Mouse (Mus musculus): Measurements from ENCODE around the gene Nod1. TPM values are rescaled to one million over a fixed set of nuclear protein-coding genes. Genes with fewer than 3 reads are reported as not detected.
A peak's percentile ranks its signal among the peaks of the same experiment; 100 is the strongest.

Gene Nod1
- polyA plus RNA-seq, 1 experiment: 9.4 TPM

GRCm38 (mm10) chr6:54964755-54965154 is 7.7 kb downstream of the Nod1 start:
- peak overlapping the region; percentile 99 for H3K27ac ChIP-seq (ENCODE audit: insufficient read depth, low read length)
- H3K9ac ChIP-seq (ENCODE audit: low read depth, poor library complexity, severe bottlenecking): peak overlapping the region; percentile 62; the same call in 1 of the 2 replicates
- no peak overlapping the region for H3K4me3 ChIP-seq (ENCODE audit: low read depth, low read length)
- H3K27me3 ChIP-seq (ENCODE audit: control insufficient read depth, insufficient read depth, low read length, poor library complexity, severe bottlenecking): no peaks in the 10 kb centered on the region
- TF ChIP-seq EP300 (IDR thresholded peaks at IDR 0.05; ENCODE audit: insufficient read depth, low read depth, low read length) (peak; percentile 42; the same call in 1 of the 2 replicates), POLR2A (IDR thresholded peaks at IDR 0.05; ENCODE audit: insufficient read depth, low read length) (no peak), CTCF (IDR thresholded peaks at IDR 0.05; ENCODE audit: low read depth, low read length) (no peak)
- H3K36me3 ChIP-seq (ENCODE audit: control insufficient read depth, insufficient read depth, low read length, poor library complexity, severe bottlenecking): no peaks in the 10 kb centered on the region
- peaks cover 8% of the 10 kb centered on the region for H3K4me1 ChIP-seq (ENCODE audit: control insufficient read depth, insufficient read depth, low read length)
- no peaks in the 10 kb centered on the region; the same call in 1 of the 2 replicates for H3K9me3 ChIP-seq (replicated peaks; ENCODE audit: control insufficient read depth, insufficient read depth, low read length, poor library complexity, severe bottlenecking)

- no peak for TF ChIP-seq EP300 (IDR thresholded peaks at IDR 0.05; ENCODE audit: insufficient read depth, low read depth, low read length)
- no peak for TF ChIP-seq CTCF (IDR thresholded peaks at IDR 0.05; ENCODE audit: low read depth, low read length)
- TF ChIP-seq POLR2A (IDR thresholded peaks at IDR 0.05; ENCODE audit: insufficient read depth, low read length): no peak
- no peaks in the 10 kb centered on the region for H3K27me3 ChIP-seq (ENCODE audit: control insufficient read depth, insufficient read depth, low read length, poor library complexity, severe bottlenecking)
- no peak overlapping the region for H3K9ac ChIP-seq (ENCODE audit: low read depth, poor library complexity, severe bottlenecking)
- H3K4me3 ChIP-seq (ENCODE audit: low read depth, low read length): no peak overlapping the region
- H3K36me3 ChIP-seq (ENCODE audit: control insufficient read depth, insufficient read depth, low read length, poor library complexity, severe bottlenecking): no peaks in the 10 kb centered on the region
- H3K27ac ChIP-seq (ENCODE audit: insufficient read depth, low read length): peak overlapping the region; percentile 99
- no peaks in the 10 kb centered on the region; the same call in 1 of the 2 replicates for H3K9me3 ChIP-seq (replicated peaks; ENCODE audit: control insufficient read depth, insufficient read depth, low read length, poor library complexity, severe bottlenecking)
- peaks cover 8% of the 10 kb centered on the region for H3K4me1 ChIP-seq (ENCODE audit: control insufficient read depth, insufficient read depth, low read length)
These were observed 8.8 kb downstream of the Nod1 start for GRCm38 (mm10) chr6:54963599-54963998.

GRCm38 (mm10) chr6:54957655-54958054 is 14.8 kb downstream of the Nod1 start:
- Histone ChIP-seq H3K27ac (ENCODE audit: insufficient read depth, low read length) (peak overlapping the region; percentile 7), H3K4me1 (ENCODE audit: control insufficient read depth, insufficient read depth, low read length) (peaks cover 8% of the 10 kb centered on the region)

GRCm38 (mm10) chr6:54956425-54956824 is 16.0 kb downstream of the Nod1 start:
- H3K9ac ChIP-seq (ENCODE audit: low read depth, poor library complexity, severe bottlenecking): no peak overlapping the region
- peak overlapping the region; percentile 58 for H3K27ac ChIP-seq (ENCODE audit: insufficient read depth, low read length)
- H3K4me1 ChIP-seq (ENCODE audit: control insufficient read depth, insufficient read depth, low read length): peaks cover 7% of the 10 kb centered on the region
- H3K27me3 ChIP-seq (ENCODE audit: control insufficient read depth, insufficient read depth, low read length, poor library complexity, severe bottlenecking): no peaks in the 10 kb centered on the region
- H3K4me3 ChIP-seq (ENCODE audit: low read depth, low read length): no peak overlapping the region
- peaks cover 14% of the 10 kb centered on the region for H3K9me3 ChIP-seq (replicated peaks; ENCODE audit: control insufficient read depth, insufficient read depth, low read length, poor library complexity, severe bottlenecking)
- TF ChIP-seq POLR2A (IDR thresholded peaks at IDR 0.05; ENCODE audit: insufficient read depth, low read length): no peak
- TF ChIP-seq EP300 (IDR thresholded peaks at IDR 0.05; ENCODE audit: insufficient read depth, low read depth, low read length): no peak
- H3K36me3 ChIP-seq (ENCODE audit: control insufficient read depth, insufficient read depth, low read length, poor library complexity, severe bottlenecking): peaks cover 2% of the 10 kb centered on the region; the same call in 1 of the 2 replicates

More at GRCm38 (mm10) chr6:54957655-54958054, 14.8 kb downstream of the Nod1 start:
- no peak overlapping the region for H3K9ac ChIP-seq (ENCODE audit: low read depth, poor library complexity, severe bottlenecking)
- peaks cover 2% of the 10 kb centered on the region; the same call in 1 of the 2 replicates for H3K9me3 ChIP-seq (replicated peaks; ENCODE audit: control insufficient read depth, insufficient read depth, low read length, poor library complexity, severe bottlenecking)
- no peaks in the 10 kb centered on the region for H3K27me3 ChIP-seq (ENCODE audit: control insufficient read depth, insufficient read depth, low read length, poor library complexity, severe bottlenecking)
- no peaks in the 10 kb centered on the region for H3K36me3 ChIP-seq (ENCODE audit: control insufficient read depth, insufficient read depth, low read length, poor library complexity, severe bottlenecking)
- no peak overlapping the region for H3K4me3 ChIP-seq (ENCODE audit: low read depth, low read length)
- TF ChIP-seq EP300 (IDR thresholded peaks at IDR 0.05; ENCODE audit: insufficient read depth, low read depth, low read length) (no peak), CTCF (IDR thresholded peaks at IDR 0.05; ENCODE audit: low read depth, low read length) (no peak), POLR2A (IDR thresholded peaks at IDR 0.05; ENCODE audit: insufficient read depth, low read length) (no peak)

GRCm38 (mm10) chr6:54955949-54956348 is 16.5 kb downstream of the Nod1 start:
- Histone ChIP-seq H3K36me3 (ENCODE audit: control insufficient read depth, insufficient read depth, low read length, poor library complexity, severe bottlenecking) (peaks cover 6% of the 10 kb centered on the region), H3K9ac (ENCODE audit: low read depth, poor library complexity, severe bottlenecking) (no peak overlapping the region), H3K4me3 (ENCODE audit: low read depth, low read length) (no peak overlapping the region), H3K27ac (ENCODE audit: insufficient read depth, low read length) (peak overlapping the region; percentile 82), H3K9me3 (replicated peaks; ENCODE audit: control insufficient read depth, insufficient read depth, low read length, poor library complexity, severe bottlenecking) (peaks cover 19% of the 10 kb centered on the region), H3K27me3 (ENCODE audit: control insufficient read depth, insufficient read depth, low read length, poor library complexity, severe bottlenecking) (no peaks in the 10 kb centered on the region), H3K4me1 (ENCODE audit: control insufficient read depth, insufficient read depth, low read length) (peaks cover 6% of the 10 kb centered on the region)
- TF ChIP-seq POLR2A (IDR thresholded peaks at IDR 0.05; ENCODE audit: insufficient read depth, low read length): no peak
- TF ChIP-seq CTCF (IDR thresholded peaks at IDR 0.05; ENCODE audit: low read depth, low read length): no peak
- TF ChIP-seq EP300 (IDR thresholded peaks at IDR 0.05; ENCODE audit: insufficient read depth, low read depth, low read length): no peak

GRCm38 (mm10) chr6:54954659-54955414 is 17.6 kb downstream of the Nod1 start:
- Histone ChIP-seq H3K9ac (ENCODE audit: low read depth, poor library complexity, severe bottlenecking) (no peak overlapping the region), H3K4me1 (ENCODE audit: control insufficient read depth, insufficient read depth, low read length) (peaks cover 5% of the 10 kb centered on the region), H3K36me3 (ENCODE audit: control insufficient read depth, insufficient read depth, low read length, poor library complexity, severe bottlenecking) (peaks cover 8% of the 10 kb centered on the region), H3K9me3 (replicated peaks; ENCODE audit: control insufficient read depth, insufficient read depth, low read length, poor library complexity, severe bottlenecking) (peaks cover 27% of the 10 kb centered on the region), H3K27ac (ENCODE audit: insufficient read depth, low read length) (peak overlapping the region; percentile 82), H3K4me3 (ENCODE audit: low read depth, low read length) (no peak overlapping the region), H3K27me3 (ENCODE audit: control insufficient read depth, insufficient read depth, low read length, poor library complexity, severe bottlenecking) (no peaks in the 10 kb centered on the region)
- TF ChIP-seq CTCF (IDR thresholded peaks at IDR 0.05; ENCODE audit: low read depth, low read length): no peak
- TF ChIP-seq POLR2A (IDR thresholded peaks at IDR 0.05; ENCODE audit: insufficient read depth, low read length): no peak
- TF ChIP-seq EP300 (IDR thresholded peaks at IDR 0.05; ENCODE audit: insufficient read depth, low read depth, low read length): no peak
